Mouse (Mus musculus): ENCODE results near the gene Cox18. TPM values are rescaled to one million over a fixed set of nuclear protein-coding genes. Genes with fewer than 3 reads are reported as not detected.

Cox18 gene
- polyA plus RNA-seq, 1 experiment from 2014 or later, result 32.6 TPM

Other genes starting within 250 kb of the Cox18 start
- gene Ankrd17, start 142.6 kb upstream of the Cox18 start, polyA plus RNA-seq (2015; fragmentation: Nextera tagmentation; extraction: Ambion mirVana), result 28.3 and 29.3 TPM in 2 replicates
- gene Gm9958, start 143.2 kb upstream of the Cox18 start, polyA plus RNA-seq (2015; fragmentation: Nextera tagmentation; extraction: Ambion mirVana), result 6.0 and 6.1 TPM in 2 replicates
- 0.56 and 1.1 TPM in 2 replicates for gene Alb, start 236.9 kb upstream of the Cox18 start, polyA plus RNA-seq (2015; fragmentation: Nextera tagmentation; extraction: Ambion mirVana)